Mouse (Mus musculus) MEL (cell line): Measurements from ENCODE around the gene Ptcd2. TPM values are rescaled to one million over a fixed set of nuclear protein-coding genes. Genes with fewer than 3 reads are reported as not detected.
A peak's percentile ranks its signal among the peaks of the same experiment; 100 is the strongest.

Experiments
- DNase-seq: peaks from one replicate; pipeline ENCODE4 v3.0.0; 2011; ENCODE audit warnings: low read depth, low spot score
- H3K27ac ChIP-seq: 2 replicates; pipeline ENCODE4 v1.5.1; 2012; ENCODE audit warnings: low read depth, mild to moderate bottlenecking, control low read depth, low read length, moderate library complexity; ENCODE audit not compliant: control insufficient read depth
- H3K27me3 ChIP-seq, 2 experiments: fragments of 150-350 bp in 1 of 2; sonication (generic) in 1 of 2; 2 replicates each; pipeline ENCODE4 v1.6.1; 2012; ENCODE audit warnings: low read length in 2 of 2, mild to moderate bottlenecking in 2 of 2, improper control_type of control experiment in 1 of 2, moderate library complexity in 1 of 2; ENCODE audit not compliant: insufficient read depth in 2 of 2, control insufficient read depth in 1 of 2
- H3K36me3 ChIP-seq, 2 experiments: 2 replicates each; pipeline ENCODE4 v1.6.1; 2012 to 2014; ENCODE audit warnings: low read length in 2 of 2, improper control_type of control experiment in 1 of 2, inconsistent platforms in 1 of 2, mild to moderate bottlenecking in 1 of 2; ENCODE audit not compliant: insufficient read depth in 2 of 2, control insufficient read depth in 1 of 2
- H3K4me1 ChIP-seq, 2 experiments: fragments of 150-350 bp in 1 of 2; sonication (generic) in 1 of 2; 2 replicates each; pipeline ENCODE4 v1.6.1; 2012; ENCODE audit warnings: low read length in 2 of 2, improper control_type of control experiment in 1 of 2, mild to moderate bottlenecking in 1 of 2; ENCODE audit not compliant: insufficient read depth in 2 of 2, control insufficient read depth in 1 of 2
- H3K4me3 ChIP-seq, 2 experiments: fragments of 150-350 bp in 1 of 2; sonication (generic) in 1 of 2; 2 replicates each; pipeline ENCODE4 v1.5.1; 2012; ENCODE audit warnings: low read depth in 2 of 2, low read length in 2 of 2, mild to moderate bottlenecking in 2 of 2, moderate library complexity in 2 of 2, control low read depth in 1 of 2, improper control_type of control experiment in 1 of 2; ENCODE audit not compliant: control insufficient read depth in 1 of 2, insufficient read depth in 1 of 2
- H3K79me2 ChIP-seq: 2 replicates; pipeline ENCODE4 v1.6.1; 2012; ENCODE audit warnings: mild to moderate bottlenecking, low read length, moderate library complexity; ENCODE audit not compliant: control insufficient read depth, poor library complexity, insufficient read depth
- H3K9ac ChIP-seq: 2 replicates; pipeline ENCODE4 v1.6.1; 2012; ENCODE audit warnings: low read depth, mild to moderate bottlenecking, control low read depth, low read length, moderate library complexity; ENCODE audit not compliant: control insufficient read depth, poor library complexity, severe bottlenecking
- H3K9me3 ChIP-seq: fragments of 150-350 bp; sonication (generic); replicated peaks from 2 replicates; pipeline ENCODE4 v1.6.1; 2012; ENCODE audit warnings: mild to moderate bottlenecking, low read length, improper control_type of control experiment, moderate library complexity; ENCODE audit not compliant: insufficient read depth
- CHD2 ChIP-seq: IDR thresholded peaks from 2 replicates; pipeline ENCODE4 v1.6.1; 2011; ENCODE audit warnings: low read length, improper control_type of control experiment
- CTCF ChIP-seq, 3 experiments: IDR thresholded peaks in 2 of 3; conservative IDR thresholded peaks in 1 of 3; 2 replicates each; pipeline ENCODE4 v1.5.1; 2011 to 2012; ENCODE audit warnings: low read length in 3 of 3, low read depth in 2 of 3, mild to moderate bottlenecking in 2 of 3, improper control_type of control experiment in 1 of 3, inconsistent platforms in 1 of 3, mixed read lengths in 1 of 3, moderate library complexity in 1 of 3; ENCODE audit not compliant: control insufficient read depth in 1 of 3, insufficient read depth in 1 of 3, poor library complexity in 1 of 3, severe bottlenecking in 1 of 3
- ELF1 ChIP-seq: IDR thresholded peaks from 2 replicates; pipeline ENCODE4 v1.6.1; 2014; ENCODE audit warnings: low read depth, mild to moderate bottlenecking, inconsistent platforms, low read length, improper control_type of control experiment, moderate library complexity
- JUND ChIP-seq: IDR thresholded peaks from 2 replicates; pipeline ENCODE4 v1.6.1; 2011; ENCODE audit warnings: low read depth, mild to moderate bottlenecking, improper control_type of control experiment, low read length
- MAFK ChIP-seq: IDR thresholded peaks from 2 replicates; pipeline ENCODE4 v1.6.1; 2011; ENCODE audit warnings: low read depth, mild to moderate bottlenecking, low read length, improper control_type of control experiment, borderline replicate concordance
- MAX ChIP-seq: IDR thresholded peaks from 2 replicates; pipeline ENCODE4 v1.6.1; 2011; ENCODE audit warnings: low read length, improper control_type of control experiment
- MEF2A ChIP-seq: IDR thresholded peaks from 2 replicates; pipeline ENCODE4 v1.6.1; 2014; ENCODE audit warnings: low read depth, mild to moderate bottlenecking, inconsistent platforms, low read length, improper control_type of control experiment; ENCODE audit not compliant: poor library complexity, insufficient replicate concordance, severe bottlenecking; ENCODE audit errors: extremely low read depth
- MYB ChIP-seq: IDR thresholded peaks from 2 replicates; pipeline ENCODE4 v1.6.1; 2011; ENCODE audit warnings: mild to moderate bottlenecking, low read depth, low read length, improper control_type of control experiment
- MYC ChIP-seq: IDR thresholded peaks from 2 replicates; pipeline ENCODE4 v1.6.1; 2011; ENCODE audit warnings: low read depth, mild to moderate bottlenecking, low read length, improper control_type of control experiment, moderate library complexity
- NELFE ChIP-seq: IDR thresholded peaks from 2 replicates; pipeline ENCODE4 v1.6.1; 2011; ENCODE audit warnings: low read depth, low read length, improper control_type of control experiment
- NRF1 ChIP-seq: IDR thresholded peaks from 2 replicates; pipeline ENCODE4 v1.6.1; 2014; ENCODE audit warnings: low read depth, mild to moderate bottlenecking, inconsistent platforms, low read length, improper control_type of control experiment, moderate library complexity; ENCODE audit not compliant: poor library complexity, insufficient read depth, severe bottlenecking
- POLR2AphosphoS2 ChIP-seq: IDR thresholded peaks from 2 replicates; pipeline ENCODE4 v1.6.1; 2011; ENCODE audit warnings: low read length, improper control_type of control experiment
- POLR2AphosphoS5 ChIP-seq: IDR thresholded peaks from 2 replicates; pipeline ENCODE4 v1.6.1; 2012; ENCODE audit warnings: low read depth, borderline replicate concordance, mild to moderate bottlenecking, inconsistent platforms, low read length, moderate library complexity, mixed read lengths
- RAD21 ChIP-seq: IDR thresholded peaks from 2 replicates; pipeline ENCODE4 v1.6.1; 2011; ENCODE audit warnings: mild to moderate bottlenecking, low read depth, low read length, improper control_type of control experiment
- SIN3A ChIP-seq: IDR thresholded peaks from 2 replicates; pipeline ENCODE4 v1.6.1; 2012; ENCODE audit warnings: low read length, improper control_type of control experiment, inconsistent platforms
- SMC3 ChIP-seq: IDR thresholded peaks from 2 replicates; pipeline ENCODE4 v1.6.1; 2011; ENCODE audit warnings: low read depth, low read length, improper control_type of control experiment
- TAL1 ChIP-seq: IDR thresholded peaks from 2 replicates; pipeline ENCODE4 v1.6.1; 2012; ENCODE audit warnings: mild to moderate bottlenecking, inconsistent platforms, low read length, moderate library complexity, mixed read lengths
- TBP ChIP-seq: IDR thresholded peaks from 2 replicates; pipeline ENCODE4 v1.8.0; 2011; ENCODE audit warnings: low read depth, low read length, improper control_type of control experiment
- TCF12 ChIP-seq: IDR thresholded peaks from 2 replicates; pipeline ENCODE4 v1.6.1; 2014; ENCODE audit warnings: low read depth, mild to moderate bottlenecking, inconsistent platforms, low read length, improper control_type of control experiment, moderate library complexity
- USF2 ChIP-seq, 2 experiments: IDR thresholded peaks; 2 replicates each; pipeline ENCODE4 v1.6.1; 2011 to 2012; ENCODE audit warnings: improper control_type of control experiment in 2 of 2, low read length in 2 of 2, borderline replicate concordance in 1 of 2, inconsistent platforms in 1 of 2, low read depth in 1 of 2, mild to moderate bottlenecking in 1 of 2; ENCODE audit not compliant: insufficient read depth in 1 of 2
- ZC3H11A ChIP-seq: IDR thresholded peaks from 2 replicates; pipeline ENCODE4 v1.6.1; 2012; ENCODE audit warnings: low read depth, mild to moderate bottlenecking, inconsistent platforms, low read length, improper control_type of control experiment
- ZMIZ1 ChIP-seq: IDR thresholded peaks from 2 replicates; pipeline ENCODE4 v1.6.1; 2012; ENCODE audit warnings: low read depth, mild to moderate bottlenecking, inconsistent platforms, low read length, improper control_type of control experiment, moderate library complexity
- ZNF384 ChIP-seq: IDR thresholded peaks from 2 replicates; pipeline ENCODE4 v1.6.1; 2012; ENCODE audit warnings: low read depth, mild to moderate bottlenecking, inconsistent platforms, low read length, improper control_type of control experiment
- polyA plus RNA-seq, 2 experiments: library from polyadenylated mRNA; stranded (reverse) in 1 of 2; unstranded in 1 of 2; fragments of >175 nt in 1 of 2; fragments of >200 nt in 1 of 2; gene quantifications; 2 replicates each; pipeline versions ENCODE4 v1.2.1 to v1.2.4; 2012; ENCODE audit warnings: low replicate concordance in 2 of 2, low read depth in 1 of 2; ENCODE audit not compliant: insufficient read length in 2 of 2, insufficient read depth in 1 of 2, missing spikeins in 1 of 2
- total RNA-seq: library from RNA; depleted of rRNA; stranded (reverse); fragments of 300-350 nt; gene quantifications from 2 replicates; pipeline ENCODE4 v1.2.3, GENCODE M21; 2012

Ptcd2 gene
- total and polyA plus RNA-seq, 3 experiments = 42.9 to 55.3 TPM; not detected in 1

DNA sequence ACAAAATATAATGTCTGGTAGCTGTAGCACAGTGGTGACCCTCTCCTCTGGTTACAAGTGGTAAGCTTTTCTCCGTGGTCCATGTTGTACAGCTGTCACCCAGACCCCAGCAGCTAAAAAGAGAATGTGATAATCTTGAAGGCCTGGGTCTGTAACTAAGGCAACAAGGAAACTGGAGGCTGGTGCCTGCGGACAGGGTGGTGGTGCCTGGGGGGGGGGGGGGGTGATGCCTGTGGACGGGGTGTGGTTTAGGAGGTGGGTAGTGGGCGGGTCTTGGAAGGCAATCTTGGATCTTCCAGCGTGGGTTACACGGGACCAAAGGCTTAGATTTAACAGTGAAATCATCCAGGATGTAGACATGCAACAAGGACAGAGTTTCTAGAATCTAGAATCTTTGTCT, 37.9 kb upstream of the Ptcd2 start:
- no peak overlapping the region for H3K4me3 ChIP-seq

DNA sequence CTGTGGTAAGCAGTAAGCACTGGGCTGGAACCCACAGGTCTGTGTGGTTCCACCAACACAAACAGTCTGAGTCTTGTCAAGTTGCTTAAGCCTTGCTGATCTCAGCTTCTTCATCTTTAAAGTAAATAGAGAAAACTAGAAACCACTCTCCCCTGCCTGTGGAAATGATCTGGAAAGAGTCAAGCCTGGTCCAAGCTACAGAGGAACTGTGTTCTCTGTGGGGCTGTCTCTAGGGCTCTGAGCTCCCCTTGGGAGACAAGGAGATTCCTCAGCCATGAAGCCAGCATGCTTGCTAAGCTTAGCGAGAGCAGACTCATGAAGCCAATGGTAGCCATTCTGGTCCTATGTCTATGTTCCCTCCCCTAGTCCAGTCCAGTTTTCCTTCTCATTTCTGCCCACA, 33.7 kb upstream of the Ptcd2 start:
- no peak for DNase-seq

More for the DNA sequence above, 37.9 kb upstream of the Ptcd2 start:
- H3K36me3 ChIP-seq = peaks cover 0 to 5% of the 10 kb centered on the region in 2 experiments; a peak in 2 of 4 replicates
- no peaks in the 10 kb centered on the region for H3K79me2 ChIP-seq
- H3K9me3 ChIP-seq = no peaks in the 10 kb centered on the region
- H3K9ac ChIP-seq = no peak overlapping the region
- peak; percentile 50 for DNase-seq
- no peak for TF ChIP-seq JUND
- no peak for TF ChIP-seq NRF1
- TF ChIP-seq TAL1 = no peak
- TF ChIP-seq NELFE = no peak
- no peak for TF ChIP-seq ZMIZ1
- TF ChIP-seq ZC3H11A = no peak
- TF ChIP-seq MAFK = no peak
- no peak for TF ChIP-seq POLR2AphosphoS5
- TF ChIP-seq MAX = no peak
- no peak for TF ChIP-seq USF2 (IDR thresholded peaks at IDR 0.05; ENCODE audit: borderline replicate concordance in 1 of 2, insufficient read depth in 1 of 2, low read depth in 1 of 2, low read length in 2 of 2)
- no peak for TF ChIP-seq TBP
- no peak for TF ChIP-seq POLR2AphosphoS2
- no peak for TF ChIP-seq SMC3
- TF ChIP-seq MYB = no peak
- TF ChIP-seq MYC = no peak
- TF ChIP-seq TCF12 = no peak
- TF ChIP-seq ZNF384 = no peak
- TF ChIP-seq MEF2A = no peak
- TF ChIP-seq CHD2 = no peak
- no peak for TF ChIP-seq ELF1
- no peaks in the 10 kb centered on the region for H3K27me3 ChIP-seq
- 0 out of 4 replicates have a peak, but pooled peaks cover 0 to 3% of the 10 kb centered on the region in 2 experiments for H3K4me1 ChIP-seq
- no peak overlapping the region for H3K27ac ChIP-seq

More for the DNA sequence above, 33.7 kb upstream of the Ptcd2 start:
- TF ChIP-seq RAD21 (no peak), ZC3H11A (no peak), CTCF (IDR thresholded peaks at IDR 0.05 in 2 of 3, conservative IDR thresholded peaks at IDR 0.05 in 1 of 3; ENCODE audit: control insufficient read depth in 1 of 3, insufficient read depth in 1 of 3, low read depth in 2 of 3, low read length in 3 of 3, poor library complexity in 1 of 3, severe bottlenecking in 1 of 3) (no peak), SIN3A (no peak), SMC3 (no peak)
- no peaks in the 10 kb centered on the region for H3K79me2 ChIP-seq
- peaks cover 0 to 5% of the 10 kb centered on the region in 2 experiments; a peak in 2 of 4 replicates for H3K36me3 ChIP-seq
- no peaks in the 10 kb centered on the region for H3K27me3 ChIP-seq
- H3K4me3 ChIP-seq = no peak overlapping the region
- no peak overlapping the region for H3K9ac ChIP-seq
- H3K4me1 ChIP-seq = 0 out of 4 replicates have a peak, but pooled peaks cover 0 to 3% of the 10 kb centered on the region in 2 experiments
- no peaks in the 10 kb centered on the region for H3K9me3 ChIP-seq
- no peak overlapping the region for H3K27ac ChIP-seq
